Mouse (Mus musculus) liver, adult 2 months (tissue): ENCODE measurements around the gene Catsper2.

Experiments used
- CTCF ChIP-seq: fragments of 200-500 bp; IDR thresholded peaks from 2 replicates; pipeline ENCODE4 v1.5.1; 2011; ENCODE audit warnings: low read depth, low read length, control low read depth
- POLR2A ChIP-seq: fragments of 200-500 bp; IDR thresholded peaks from 2 replicates; pipeline ENCODE4 v1.6.1; 2011; ENCODE audit warnings: low read length, control low read depth; ENCODE audit not compliant: insufficient read depth; ENCODE audit errors: extremely low read depth

GRCm38 (mm10) chr2:121408160-121408559 is 5.4 kb downstream of the Catsper2 start:
- TF ChIP-seq CTCF (no peak), POLR2A (no peak)
